Mouse (Mus musculus) left cerebral cortex, postnatal 10 days (tissue): ENCODE results near the gene Dvl2. TPM values are rescaled to one million over a fixed set of nuclear protein-coding genes. Genes with fewer than 3 reads are reported as not detected.

Source experiments
- DNase-seq, 2 experiments: peaks; one replicate each; pipeline ENCODE4 v3.0.0; 2021 to 2022; ENCODE audit warnings: low spot score in 2 of 2, mixed read lengths in 1 of 2; ENCODE audit errors: extremely low spot score in 1 of 2
- intact Hi-C: fragments of 180-260 bp; cut with DNase I; formaldehyde crosslinking; loops from one replicate; pipeline ENCODE4 v1.15.1; 2025
- total RNA-seq, 2 experiments: library from RNA; stranded (reverse); gene quantifications; 2 replicates each; pipeline ENCODE4 v1.2.3; 2021

The Dvl2 gene
- total RNA-seq, 2 experiments from 2014 or later = 27.5 to 30.3 TPM

DNA sequence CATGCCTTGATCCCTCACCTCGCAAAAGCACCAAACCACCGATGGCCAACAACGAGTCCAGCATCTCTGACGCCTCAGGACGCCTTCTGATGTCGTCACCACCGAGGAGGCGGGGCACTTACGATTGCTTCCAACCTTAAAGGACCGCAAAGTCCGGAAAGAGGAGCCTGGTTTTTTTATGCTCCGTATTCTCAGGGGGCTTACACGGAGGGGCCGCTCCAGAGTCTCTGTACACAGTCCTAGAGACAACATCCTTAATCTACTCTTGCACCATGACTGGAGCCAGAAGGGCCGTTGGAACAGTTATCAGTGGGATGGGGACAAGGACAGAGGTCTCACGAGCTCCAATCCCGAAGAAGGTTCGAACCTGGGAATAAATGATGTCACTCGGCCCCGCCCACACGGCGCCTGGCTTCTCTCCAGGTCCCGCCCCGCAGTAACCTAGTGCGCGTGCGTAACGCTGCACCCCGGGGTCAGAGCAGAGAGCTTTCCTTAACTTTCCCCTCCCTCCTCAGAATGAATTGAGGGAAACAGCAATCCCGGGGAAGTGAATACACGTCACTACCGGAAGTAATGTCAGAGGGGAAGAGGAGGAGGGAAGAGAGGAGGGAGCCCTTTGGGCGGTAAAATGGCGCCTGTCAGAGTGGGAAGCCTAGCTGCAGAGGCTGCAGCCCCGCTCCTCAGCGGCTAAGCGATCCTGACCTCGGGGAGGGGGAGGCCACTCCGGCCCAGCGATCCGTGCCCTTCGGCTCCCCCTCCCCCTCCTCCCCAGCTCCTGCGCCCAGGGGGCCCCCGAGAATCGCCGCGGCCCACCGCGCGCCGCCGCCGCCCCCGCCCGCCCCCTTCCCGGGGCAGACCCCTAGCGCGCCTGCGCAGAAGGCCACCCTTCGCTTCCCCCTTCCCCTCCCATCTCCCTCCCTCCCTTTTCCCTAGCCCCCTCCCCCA is 19.9 kb upstream of the Dvl2 start:
- intact Hi-C loops = no loop called here
- peak; percentile 96 to 98 for DNase-seq

DNA sequence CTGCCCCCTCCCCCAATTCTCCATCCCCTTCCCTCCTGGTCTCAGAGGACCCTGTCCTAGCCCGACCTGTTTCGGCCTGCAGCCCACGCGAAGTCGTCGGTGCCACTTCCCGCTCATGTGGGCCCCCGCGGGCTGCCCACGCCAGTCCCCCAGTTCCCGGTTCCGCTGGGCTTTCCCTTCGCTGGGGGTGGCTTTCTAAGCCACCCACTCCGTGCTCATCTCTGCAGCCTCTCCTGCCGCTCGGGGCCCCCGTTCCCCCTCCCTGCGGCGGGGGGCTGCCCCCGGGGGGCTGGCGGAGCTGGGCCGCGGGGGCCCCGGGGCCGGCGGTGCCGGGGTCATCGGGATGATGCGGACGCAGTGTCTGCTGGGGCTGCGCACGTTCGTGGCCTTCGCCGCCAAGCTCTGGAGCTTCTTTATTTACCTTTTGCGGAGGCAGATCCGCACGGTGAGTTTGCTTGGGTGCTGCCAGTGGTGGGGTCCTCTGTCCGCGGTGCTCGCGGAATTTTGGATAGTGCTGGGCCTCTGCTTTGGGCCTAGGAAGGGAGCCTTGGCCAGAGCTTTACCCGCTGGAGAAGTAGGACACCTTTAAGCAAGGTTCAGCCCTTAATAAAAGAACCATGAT is 19.1 kb upstream of the Dvl2 start, which contains the start of gene Ctdnep1:
TSS of gene Ctdnep1 (plus strand) at position 16 of the 622 bp plus-strand sequence.
- no peak for DNase-seq
- intact Hi-C loops = no loop called here

DNA sequence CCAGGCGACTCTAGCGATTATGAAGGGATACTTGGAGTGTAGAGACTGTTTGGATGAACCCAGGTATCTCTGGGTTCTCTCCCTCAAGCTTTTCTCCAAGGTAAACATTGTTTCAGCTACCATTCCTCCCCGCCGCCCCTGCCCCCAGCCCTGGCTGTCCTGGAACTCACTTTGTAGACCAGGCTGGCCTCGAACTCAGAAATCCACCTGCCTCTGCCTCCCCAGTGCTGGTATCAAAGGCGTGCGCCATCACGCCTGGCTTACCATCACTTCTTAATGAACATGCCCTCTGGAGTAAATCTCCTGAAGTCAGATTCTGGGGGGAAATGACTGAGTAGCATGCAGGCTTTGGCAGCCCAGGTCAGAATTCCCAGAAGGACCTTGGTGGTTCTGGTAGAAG is 18.2 kb upstream of the Dvl2 start, which contains the start of gene Elp5:
TSS of gene Elp5 (minus strand) at position 293 of the 400 bp plus-strand sequence.
- intact Hi-C loops = no loop called here

DNA sequence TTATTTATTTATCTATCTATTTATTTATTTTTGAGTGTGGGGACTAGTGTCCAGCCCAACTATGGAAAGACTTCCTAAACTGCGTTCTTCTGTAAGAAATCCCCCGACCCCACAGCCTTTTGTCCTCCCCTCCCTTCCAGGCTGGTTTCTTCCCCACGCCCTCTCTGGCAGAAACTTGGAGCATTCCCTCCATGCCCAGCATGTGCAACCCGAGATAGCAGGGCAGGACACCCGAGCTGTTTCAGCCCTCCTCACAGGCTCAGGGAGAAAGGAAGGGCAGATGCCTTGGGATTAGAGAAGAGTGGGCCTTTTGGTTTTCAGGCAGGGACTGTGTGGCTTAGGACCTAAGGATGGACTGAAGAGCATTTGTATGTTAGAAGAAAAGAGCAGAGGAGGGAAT is 17.5 kb upstream of the Dvl2 start:
- intact Hi-C loops = no loop called here
- DNase-seq = no peak

More for the DNA sequence above, 18.2 kb upstream of the Dvl2 start, which contains the start of gene Elp5:
- DNase-seq = no peak

DNA sequence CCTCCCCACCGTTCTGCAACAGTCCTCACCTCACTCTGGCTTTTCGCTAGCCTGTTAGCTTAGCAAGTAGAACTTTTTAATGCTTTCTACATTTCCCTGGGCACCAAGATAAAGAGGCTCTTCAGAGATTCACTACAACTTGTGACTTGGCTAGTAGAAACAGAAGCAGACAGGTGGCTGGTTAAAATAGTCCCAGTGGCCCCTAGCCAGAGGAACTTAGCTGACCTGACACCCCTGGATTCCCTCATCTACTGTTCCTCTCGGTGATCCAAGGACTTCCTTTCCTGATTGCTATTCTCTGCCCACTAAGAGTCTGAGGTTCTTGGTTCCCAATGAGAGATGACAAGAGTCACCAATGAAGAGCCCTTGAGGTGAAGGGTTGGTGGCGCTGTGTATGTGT is 17.0 kb upstream of the Dvl2 start:
- no peak for DNase-seq
- intact Hi-C loops = no loop called here

DNA sequence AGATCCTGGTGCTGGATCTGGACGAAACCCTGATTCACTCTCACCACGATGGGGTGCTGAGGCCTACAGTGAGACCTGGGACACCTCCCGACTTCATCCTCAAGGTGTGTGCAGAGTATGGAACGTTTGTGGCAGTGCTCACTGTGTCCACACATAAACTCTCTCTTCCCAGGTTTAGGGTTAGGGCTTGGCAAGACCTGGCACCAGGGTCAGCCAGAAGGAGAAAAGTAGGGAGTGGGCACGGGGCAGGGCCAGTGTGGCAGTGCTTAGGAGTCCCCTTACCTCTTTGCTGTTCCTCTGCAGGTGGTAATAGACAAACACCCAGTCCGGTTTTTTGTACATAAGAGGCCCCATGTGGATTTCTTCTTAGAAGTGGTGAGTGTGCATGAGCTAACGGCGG is 16.0 kb upstream of the Dvl2 start:
- no peak for DNase-seq
- intact Hi-C loops = no loop called here

DNA sequence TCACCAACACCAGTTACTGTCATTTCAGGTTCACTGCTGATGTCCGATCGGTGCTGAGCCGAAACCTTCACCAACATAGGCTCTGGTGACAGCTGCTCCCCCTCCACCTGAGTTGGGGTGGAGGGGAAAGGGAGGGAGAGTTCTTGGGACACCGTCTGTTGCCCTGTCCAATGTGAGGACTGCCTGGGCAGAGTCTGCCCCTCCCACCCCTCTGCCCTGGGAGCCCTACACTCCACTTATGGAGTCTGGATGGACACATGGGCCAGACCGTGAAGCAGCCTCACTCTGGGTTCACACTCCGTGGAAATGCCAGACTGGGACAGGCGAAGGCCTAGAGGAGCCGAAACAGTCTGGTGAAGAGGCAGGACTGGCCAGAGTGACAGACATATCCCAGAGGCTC is 10.4 kb upstream of the Dvl2 start:
- no peak for DNase-seq
- intact Hi-C loops = no loop called here

DNA sequence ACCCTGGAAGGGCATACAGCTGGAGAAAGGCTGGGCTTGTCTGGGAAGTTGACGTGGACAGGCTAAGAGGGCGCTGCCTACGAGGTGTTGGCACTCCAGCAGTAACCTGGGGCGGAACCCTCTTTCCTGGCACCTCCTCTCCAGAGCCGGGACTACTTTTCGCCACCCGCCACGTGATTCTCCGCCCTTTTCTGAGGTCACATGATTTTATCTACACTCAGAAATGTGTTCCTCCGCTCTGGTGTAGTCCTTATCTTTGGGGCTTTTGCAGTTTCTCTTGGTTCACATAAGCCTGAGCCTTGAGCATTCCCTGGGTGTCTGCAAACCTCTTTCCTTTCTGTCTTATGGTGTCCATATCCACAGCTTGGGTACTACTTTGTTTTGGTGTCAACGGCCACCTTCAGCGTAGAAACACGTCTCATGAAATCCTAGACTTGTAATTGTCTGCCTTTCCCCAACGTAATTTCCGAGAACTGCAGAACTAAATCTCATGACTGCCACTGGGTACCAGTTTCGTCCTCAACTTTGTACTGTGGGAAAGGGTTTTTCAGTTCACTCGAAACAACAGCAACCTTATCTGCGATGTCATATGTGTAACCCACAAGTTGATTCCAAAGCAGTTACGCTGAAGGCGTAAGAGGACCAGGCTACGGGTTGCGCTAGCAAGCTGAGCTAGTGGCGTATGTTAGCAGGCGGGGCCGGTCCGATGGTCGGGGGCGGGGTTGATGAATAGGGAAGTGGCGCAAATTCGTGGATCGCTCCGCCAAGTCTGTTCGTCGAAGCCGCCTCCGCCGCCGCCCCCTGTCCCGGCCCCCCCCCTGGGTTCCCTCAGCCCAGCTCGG is 9.3 kb upstream of the Dvl2 start, which contains the start of gene Gabarap:
TSS of gene Gabarap (plus strand) at position 294 of the 842 bp plus-strand sequence.
- peak; percentile 96 to 99 for DNase-seq
- intact Hi-C loops = no loop called here

DNA sequence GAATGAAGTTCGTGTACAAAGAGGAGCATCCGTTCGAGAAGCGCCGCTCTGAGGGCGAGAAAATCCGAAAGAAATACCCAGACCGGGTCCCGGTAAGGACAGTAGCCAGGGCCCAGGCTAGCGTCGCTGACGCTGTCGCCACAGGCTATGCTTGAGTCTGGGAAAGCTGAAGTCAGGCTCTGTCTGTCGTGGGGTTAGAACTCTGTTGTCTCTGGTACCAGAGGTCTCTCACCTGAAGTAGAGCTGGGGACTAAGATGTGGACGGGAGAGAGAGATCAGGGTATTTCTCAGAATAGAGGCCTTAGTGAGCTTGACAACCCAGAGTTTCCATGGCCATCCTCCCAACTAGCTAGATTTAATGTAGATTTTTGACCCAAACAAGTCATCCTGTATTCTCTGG is 8.7 kb upstream of the Dvl2 start:
- DNase-seq = no peak

DNA sequence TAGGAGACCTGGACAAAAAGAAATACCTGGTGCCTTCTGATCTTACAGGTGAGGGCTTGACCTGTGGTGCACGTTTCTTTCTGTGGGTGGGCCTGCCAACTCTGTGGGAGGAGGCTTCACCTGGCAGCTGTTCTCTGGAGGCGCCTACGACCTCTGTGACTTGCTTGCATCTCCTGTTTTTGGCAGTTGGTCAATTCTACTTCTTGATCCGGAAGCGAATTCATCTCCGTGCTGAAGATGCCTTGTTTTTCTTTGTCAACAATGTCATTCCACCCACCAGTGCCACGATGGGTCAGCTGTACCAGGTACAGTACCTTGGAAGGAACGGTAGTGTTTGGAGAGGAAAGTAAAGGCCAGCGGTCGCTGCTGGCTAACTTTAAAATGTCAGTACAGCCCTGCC is 8.0 kb upstream of the Dvl2 start:
- DNase-seq = no peak
- intact Hi-C loops = no loop called here

More for the DNA sequence above, 8.7 kb upstream of the Dvl2 start:
- intact Hi-C loops = no loop called here

DNA sequence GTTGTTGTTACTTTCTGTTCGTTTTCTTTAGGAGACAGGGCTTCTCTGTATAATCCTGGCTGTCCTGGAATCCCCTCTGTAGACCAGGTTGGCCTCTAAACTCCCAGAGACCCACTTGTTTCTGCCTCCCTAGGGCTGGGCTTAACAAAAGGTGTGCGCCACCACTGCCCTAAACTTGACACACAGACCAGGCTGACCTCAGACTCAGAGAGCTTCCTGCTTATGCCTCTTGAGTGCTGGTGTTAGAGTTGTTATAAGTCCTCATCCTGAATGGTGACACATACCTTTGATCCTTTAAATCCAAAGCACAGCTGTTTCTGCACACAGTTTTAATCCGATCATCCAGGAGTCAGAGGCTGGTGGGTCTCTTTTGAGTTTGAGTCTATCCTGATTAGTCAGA is 7.5 kb upstream of the Dvl2 start:
- DNase-seq = no peak
- intact Hi-C loops = no loop called here

DNA sequence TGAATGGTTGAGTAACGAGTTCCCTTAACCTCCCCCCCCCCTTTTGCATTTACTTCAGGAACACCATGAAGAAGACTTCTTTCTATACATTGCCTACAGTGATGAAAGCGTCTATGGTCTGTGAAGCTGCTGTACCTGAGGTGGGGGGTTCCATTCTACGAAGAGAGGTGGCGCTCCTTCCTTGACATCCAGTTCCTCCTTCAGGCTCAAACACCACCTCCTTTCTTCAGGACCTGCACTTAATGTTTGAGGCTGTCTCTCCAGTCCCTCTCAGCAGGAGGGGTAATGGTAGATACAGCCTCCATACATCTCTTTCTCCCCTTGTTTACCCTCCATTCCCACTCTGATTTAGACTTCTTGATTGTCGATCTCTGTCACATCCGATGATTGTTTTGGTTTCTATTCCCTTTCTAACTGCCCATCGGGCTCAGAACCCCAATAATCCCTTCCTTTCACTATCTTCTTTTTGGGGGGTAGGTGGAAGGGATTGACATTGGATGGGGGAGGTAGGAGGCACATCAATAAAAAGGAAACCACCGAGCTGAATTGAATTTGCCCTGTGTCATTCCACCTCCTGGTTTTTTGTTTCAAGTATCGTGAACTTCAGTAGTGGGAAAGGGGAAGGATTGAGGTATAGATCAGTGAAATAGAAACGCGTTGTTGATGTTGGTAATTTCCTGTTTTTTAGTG is 5.8 kb upstream of the Dvl2 start:
- DNase-seq = no peak
- intact Hi-C loops = no loop called here

DNA sequence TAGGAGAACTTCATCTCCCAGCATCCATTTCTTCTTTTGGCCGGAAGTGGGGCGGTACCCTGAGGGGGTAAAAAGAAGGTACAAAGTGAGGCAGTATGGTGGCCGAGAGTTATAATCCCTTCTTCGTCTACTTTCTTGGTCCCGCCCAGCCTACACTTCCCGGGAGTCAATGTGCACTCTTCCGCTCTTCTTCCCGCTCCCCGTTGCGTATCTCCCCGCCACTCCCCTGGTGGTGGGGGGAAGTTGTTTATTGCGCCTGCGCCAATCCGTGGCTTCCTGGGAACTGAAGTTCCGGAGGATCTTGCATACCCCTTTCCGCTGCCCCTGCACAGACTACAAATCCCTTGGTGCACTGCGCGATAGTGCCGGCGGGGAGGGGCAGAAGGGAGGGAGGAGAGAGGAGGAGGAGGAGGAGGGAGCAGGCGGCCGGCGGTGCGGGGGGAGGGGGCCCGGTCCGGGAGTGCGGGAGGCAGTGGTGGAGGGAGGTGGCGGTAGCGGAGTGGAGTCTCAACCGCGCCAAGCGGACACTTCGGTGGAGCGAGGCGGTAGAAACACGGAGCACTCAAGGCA is 4.9 kb upstream of the Dvl2 start, which contains the start of gene Phf23:
TSS of gene Phf23 (plus strand) at position 387 of the 570 bp plus-strand sequence.
- intact Hi-C loops = no loop called here
- peak; percentile 96 to 98 for DNase-seq

DNA sequence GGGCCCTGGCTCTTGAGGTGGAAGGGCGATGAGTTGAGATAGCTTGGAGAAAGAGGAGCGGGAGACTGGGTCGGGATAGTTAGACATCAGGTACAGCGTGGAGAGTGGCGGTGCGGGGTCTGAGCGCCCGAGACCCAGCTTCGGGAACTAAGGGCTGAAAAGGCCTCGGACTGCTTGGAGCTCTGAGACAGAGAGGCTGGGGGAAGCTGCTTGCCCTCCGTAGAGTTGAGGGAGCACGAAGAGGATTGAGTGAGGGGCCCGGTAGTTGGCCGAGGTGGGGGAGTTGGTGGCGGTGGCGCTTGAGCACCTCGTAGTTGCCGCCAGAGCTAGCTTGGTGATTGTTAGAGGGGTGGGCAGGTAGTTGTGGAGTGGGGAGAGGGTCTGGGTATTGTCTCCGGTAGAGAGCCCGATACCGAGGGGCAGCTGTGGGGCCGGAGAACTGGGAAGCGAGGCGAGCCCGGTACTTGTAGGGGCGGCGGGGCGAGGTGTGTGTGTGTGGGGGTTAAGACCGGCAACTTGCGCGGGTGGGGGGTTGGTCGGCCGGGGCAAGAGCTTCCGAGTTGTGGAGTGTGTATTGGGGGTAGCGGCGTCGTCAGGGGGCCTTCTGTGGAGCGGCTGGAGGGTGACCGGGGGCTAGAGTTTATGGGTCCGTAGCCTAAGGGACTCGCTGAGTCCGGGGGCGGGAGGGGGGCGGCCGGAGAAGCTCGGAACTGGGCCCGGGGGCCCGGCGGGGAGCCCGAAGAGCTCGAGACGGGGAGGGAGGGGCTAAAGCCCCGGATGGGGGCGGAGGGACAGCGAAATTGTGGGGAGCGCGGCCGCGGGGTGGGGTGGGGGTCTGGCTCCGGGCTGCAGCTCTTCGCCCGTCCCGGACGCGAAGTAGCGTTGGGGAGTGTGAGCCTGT is 4.0 kb upstream of the Dvl2 start:
- peak in 1 of 2 experiments; percentile 86 for DNase-seq
- intact Hi-C loops = no loop called here

DNA sequence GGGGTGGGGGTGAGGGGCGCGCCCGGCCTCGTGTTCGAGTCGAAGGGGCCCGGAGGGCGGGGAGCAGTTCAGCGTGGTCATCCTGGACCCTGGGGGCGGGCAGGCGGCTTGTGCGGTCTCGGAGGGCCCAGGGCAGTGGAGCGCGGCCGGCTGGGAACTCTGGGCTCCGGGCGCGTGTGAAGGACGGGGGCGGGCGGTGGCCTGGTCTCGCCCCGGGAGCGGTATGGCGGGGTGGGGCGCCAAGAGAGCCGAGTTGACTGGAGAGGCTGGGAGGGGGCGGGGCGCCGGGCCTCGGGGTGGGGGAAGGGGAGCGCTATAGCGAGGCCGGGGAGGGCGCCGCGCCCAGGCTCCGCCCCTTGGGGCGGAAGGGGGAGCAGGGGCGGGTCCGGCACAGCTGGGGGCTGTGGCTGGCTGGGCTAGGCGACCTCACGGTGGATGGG is 3.3 kb upstream of the Dvl2 start:
- intact Hi-C loops = no loop called here
- peak in 1 of 2 experiments; percentile 93 for DNase-seq

DNA sequence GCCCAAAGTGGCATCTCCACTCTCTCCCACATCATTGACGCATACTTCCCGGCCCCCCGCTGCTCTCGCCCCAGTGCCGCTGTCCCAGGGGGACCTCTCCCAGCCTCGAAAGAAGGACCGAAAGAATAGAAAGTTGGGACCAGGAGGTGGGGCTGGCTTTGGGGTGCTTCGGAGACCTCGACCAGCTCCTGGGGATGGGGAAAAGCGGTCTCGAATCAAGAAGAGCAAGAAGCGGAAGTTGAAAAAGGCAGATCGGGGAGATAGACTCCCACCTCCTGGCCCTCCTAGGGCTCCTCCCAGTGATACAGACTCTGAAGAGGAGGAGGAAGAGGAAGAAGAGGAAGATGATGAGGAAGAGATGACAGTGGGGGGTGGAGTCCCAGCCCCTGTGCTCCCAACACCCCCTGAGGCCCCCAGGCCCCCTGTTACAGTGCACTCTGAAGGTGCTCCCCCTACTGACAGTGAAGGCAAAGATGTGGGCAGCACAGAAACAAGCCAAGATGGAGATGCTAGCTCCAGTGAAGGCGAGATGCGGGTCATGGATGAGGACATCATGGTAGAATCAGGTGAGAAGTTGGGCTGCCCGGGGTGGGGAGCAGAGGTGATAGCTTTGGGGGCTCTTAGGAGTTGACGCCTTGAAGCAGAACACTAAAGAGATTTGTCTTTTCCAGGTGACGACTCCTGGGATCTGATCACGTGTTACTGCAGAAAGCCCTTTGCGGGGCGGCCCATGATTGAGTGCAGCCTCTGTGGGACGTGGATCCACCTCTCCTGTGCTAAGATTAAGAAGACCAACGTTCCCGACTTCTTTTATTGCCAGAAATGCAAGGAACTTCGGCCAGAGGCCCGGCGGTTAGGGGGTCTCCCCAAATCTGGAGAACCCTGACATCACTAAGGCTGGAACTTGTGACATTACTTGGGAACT is 1.6 kb upstream of the Dvl2 start:
- intact Hi-C loops = no loop called here

More for the DNA sequence above, 1.6 kb upstream of the Dvl2 start:
- no peak for DNase-seq
